Mouse (Mus musculus): ENCODE data around the gene Sh3gl3. TPM values are rescaled to one million over a fixed set of nuclear protein-coding genes. Genes with fewer than 3 reads are reported as not detected.

The Sh3gl3 gene
- polyA plus RNA-seq (2012; rRNA removed): 0.09 and 0.22 TPM in 2 replicates

GRCm38 (mm10) chr7:82173540-82173939 lies at the start of gene Sh3gl3:
Gene Sh3gl3, plus strand, starts transcription at chr7:82173840.

GRCm38 (mm10) chr7:82335211-82336121 lies 161.8 kb downstream of the Sh3gl3 start, which contains the start of gene Adamtsl3:
Gene Adamtsl3, plus strand, starts transcription at chr7:82335694.

Other genes starting within 250 kb of the Sh3gl3 start
- 1.00 and 1.1 TPM in 2 replicates for gene Hdgfl3, start 239.4 kb upstream of the Sh3gl3 start, polyA plus RNA-seq (2012; rRNA removed)
- 0.10 and 0.15 TPM in 2 replicates for gene Bnc1, start 181.5 kb upstream of the Sh3gl3 start, polyA plus RNA-seq (2012; rRNA removed)
- gene Adamtsl3, start 161.9 kb downstream of the Sh3gl3 start, polyA plus RNA-seq (2012; rRNA removed): 1.1 and 2.1 TPM in 2 replicates

Measured in stomach, adult 2 months (tissue).